Mouse (Mus musculus) kidney, embryonic 14.5 days (tissue): Measurements from ENCODE around the gene Vps37c. TPM values are rescaled to one million over a fixed set of nuclear protein-coding genes. Genes with fewer than 3 reads are reported as not detected.
A peak's percentile ranks its signal among the peaks of the same experiment; 100 is the strongest.

Source experiments
- ATAC-seq: fragments of 200-750 bp; cut with Nextera tagmentation; 2 replicates; pipeline ENCODE4 v1.8.0; 2017; ENCODE audit warnings: moderate number of reproducible peaks, mild to moderate bottlenecking, moderate TSS enrichment, moderate library complexity; ENCODE audit not compliant: low FRiP score, low TSS enrichment
- H3K27ac ChIP-seq: fragments of 300-500 bp; sonication (generic); 2 replicates; pipeline ENCODE4 v1.5.1; 2014; ENCODE audit warnings: low read depth, mild to moderate bottlenecking, low read length, moderate library complexity, mixed read lengths
- H3K27me3 ChIP-seq: fragments of 300-500 bp; sonication (generic); 2 replicates; pipeline ENCODE4 v1.6.1; 2014; ENCODE audit warnings: mild to moderate bottlenecking, low read length; ENCODE audit not compliant: control insufficient read depth, insufficient read depth
- H3K36me3 ChIP-seq: fragments of 300-500 bp; sonication (generic); 2 replicates; pipeline ENCODE4 v1.6.1; 2014; ENCODE audit warnings: low read length, mixed read lengths; ENCODE audit not compliant: control insufficient read depth, insufficient read depth
- H3K4me1 ChIP-seq: fragments of 300-500 bp; sonication (generic); 2 replicates; pipeline ENCODE4 v1.6.1; 2014; ENCODE audit warnings: low read length, mixed read lengths; ENCODE audit not compliant: control insufficient read depth, insufficient read depth
- H3K4me2 ChIP-seq: fragments of 300-500 bp; sonication (generic); replicated peaks from 2 replicates; pipeline ENCODE4 v1.6.1; 2014; ENCODE audit warnings: low read depth, mild to moderate bottlenecking, low read length
- H3K4me3 ChIP-seq: fragments of 300-500 bp; sonication (generic); 2 replicates; pipeline ENCODE4 v1.5.1; 2014; ENCODE audit warnings: mild to moderate bottlenecking, low read length
- H3K9ac ChIP-seq: fragments of 300-500 bp; sonication (generic); 2 replicates; pipeline ENCODE4 v1.6.1; 2014; ENCODE audit warnings: low read depth, mild to moderate bottlenecking, low read length, moderate library complexity
- H3K9me3 ChIP-seq: fragments of 300-500 bp; sonication (generic); 2 replicates; pipeline ENCODE4 v1.6.1; 2016; ENCODE audit warnings: low read length; ENCODE audit not compliant: control insufficient read depth
- WGBS: fragments of 180-500 bp; shearing (Covaris S2); extraction: QIAGEN DNeasy Blood & Tissue Kit; methylation state at CpG from one replicate; pipeline ENCODE4 v1.1.7; 2014; 5-methylcytosine and 5-hydroxymethylcytosine counted together
- polyA plus RNA-seq: library from polyadenylated mRNA; unstranded; fragments of >200 nt; fragmentation: Nextera tagmentation; extraction: Ambion mirVana; gene quantifications from 2 replicates; pipeline ENCODE4 v1.2.1, GENCODE M21; 2014

The Vps37c gene
- polyA plus RNA-seq, 1 experiment from 2014 or later = 31.7 TPM

DNA sequence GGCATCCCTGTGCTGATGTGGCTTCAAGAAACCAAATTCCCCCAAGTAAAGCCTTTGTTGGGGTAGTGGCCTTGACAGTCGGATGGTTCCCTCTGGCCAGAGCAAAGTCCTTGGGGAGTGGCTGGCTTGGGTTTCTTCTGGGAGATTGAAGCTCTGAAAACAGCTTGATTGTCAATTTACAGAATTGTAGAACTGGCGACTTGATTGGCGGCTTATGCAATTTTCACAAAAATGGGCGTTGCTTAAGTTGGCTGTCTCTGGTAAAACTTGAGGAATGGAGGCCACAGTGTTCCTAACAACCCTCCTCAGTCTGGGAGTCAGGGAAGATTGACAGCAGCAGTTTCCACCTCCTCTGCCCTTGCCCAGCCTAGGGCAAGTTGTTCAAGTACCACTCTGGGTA is 3.8 kb downstream of the Vps37c start:
- H3K27ac ChIP-seq = no peak overlapping the region

DNA sequence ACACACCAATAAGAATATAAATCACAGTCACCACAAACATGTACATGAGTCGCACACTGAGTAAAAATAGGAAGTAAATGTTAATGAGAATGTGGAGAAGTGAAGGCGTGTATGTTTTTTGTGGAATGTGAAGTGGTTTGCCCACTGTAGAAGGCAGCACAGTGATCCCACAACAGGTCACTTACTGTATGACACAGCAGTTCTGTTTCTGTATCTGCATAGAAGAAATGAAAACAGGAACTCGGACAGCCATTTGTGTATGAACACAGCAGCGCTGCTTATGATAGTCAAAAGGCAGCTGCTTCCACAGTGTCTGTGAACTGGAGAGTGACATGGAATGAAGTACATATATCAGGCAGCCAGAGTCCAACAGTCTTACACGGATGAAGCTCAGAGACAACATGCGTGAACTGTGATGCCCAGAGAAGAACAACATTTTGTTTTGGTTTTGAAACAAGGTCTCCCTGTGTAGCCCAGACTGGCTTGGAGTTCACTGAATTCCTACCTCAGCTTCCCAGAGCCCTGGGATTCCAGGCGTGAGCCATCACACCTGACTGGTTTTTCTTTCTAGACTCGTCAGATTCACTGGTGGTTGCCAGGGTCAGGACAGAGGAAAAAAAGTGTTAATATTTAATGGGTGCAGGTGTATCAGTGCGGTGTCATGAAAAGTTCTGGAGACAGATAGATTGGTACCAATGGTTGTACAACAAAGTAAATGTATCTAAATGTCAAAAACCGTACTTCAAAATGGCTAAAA is 5.6 kb downstream of the Vps37c start:
- no peak overlapping the region for H3K9ac ChIP-seq
- no peaks in the 10 kb centered on the region for H3K27me3 ChIP-seq
- peaks cover 36% of the 10 kb centered on the region for H3K4me1 ChIP-seq
- 79% methylated on average over 10 of the region's 10 CpGs for WGBS
- no peak overlapping the region for H3K4me2 ChIP-seq
- H3K27ac ChIP-seq = no peak overlapping the region
- no peaks in the 10 kb centered on the region for H3K9me3 ChIP-seq
- ATAC-seq = no peak
- H3K4me3 ChIP-seq = no peak overlapping the region
- H3K36me3 ChIP-seq = no peaks in the 10 kb centered on the region

More for the DNA sequence above, 3.8 kb downstream of the Vps37c start:
- 92% methylated on average over 4 of the region's 4 CpGs for WGBS
- Histone ChIP-seq H3K27me3 (no peaks in the 10 kb centered on the region), H3K36me3 (no peaks in the 10 kb centered on the region), H3K4me1 (peaks cover 22% of the 10 kb centered on the region), H3K4me2 (no peak overlapping the region), H3K9ac (no peak overlapping the region), H3K9me3 (no peaks in the 10 kb centered on the region), H3K4me3 (no peak overlapping the region)
- ATAC-seq = no peak

DNA sequence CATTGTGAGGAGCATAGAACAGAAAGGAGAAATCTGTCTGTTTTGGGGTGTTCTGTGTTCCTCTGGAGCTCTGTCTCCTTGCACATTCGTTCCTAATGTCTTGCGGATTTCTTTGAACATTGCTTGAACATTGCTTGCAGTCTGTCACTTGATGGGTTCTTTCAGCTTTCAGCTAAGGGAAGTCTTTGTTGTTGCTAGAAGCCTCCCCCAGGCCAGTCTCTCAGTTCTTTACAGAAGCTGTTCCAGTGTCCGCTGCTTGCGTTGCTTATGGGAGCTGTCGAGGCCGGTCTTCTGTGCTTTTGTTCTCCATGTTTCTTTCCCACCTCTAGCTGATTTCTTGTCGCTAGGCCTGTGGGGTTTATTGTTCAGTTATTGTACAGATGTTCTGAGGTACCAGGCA is 7.3 kb downstream of the Vps37c start:
- no peak for ATAC-seq
- Histone ChIP-seq H3K9me3 (no peaks in the 10 kb centered on the region), H3K4me3 (no peak overlapping the region), H3K36me3 (no peaks in the 10 kb centered on the region), H3K9ac (peak overlapping the region; percentile 40; the same call in 1 of the 2 replicates), H3K4me2 (no peak overlapping the region), H3K4me1 (peaks cover 37% of the 10 kb centered on the region), H3K27me3 (no peaks in the 10 kb centered on the region), H3K27ac (peak overlapping the region; percentile 30; the same call in 1 of the 2 replicates)
- WGBS = 44% methylated on average over 7 of the region's 7 CpGs

DNA sequence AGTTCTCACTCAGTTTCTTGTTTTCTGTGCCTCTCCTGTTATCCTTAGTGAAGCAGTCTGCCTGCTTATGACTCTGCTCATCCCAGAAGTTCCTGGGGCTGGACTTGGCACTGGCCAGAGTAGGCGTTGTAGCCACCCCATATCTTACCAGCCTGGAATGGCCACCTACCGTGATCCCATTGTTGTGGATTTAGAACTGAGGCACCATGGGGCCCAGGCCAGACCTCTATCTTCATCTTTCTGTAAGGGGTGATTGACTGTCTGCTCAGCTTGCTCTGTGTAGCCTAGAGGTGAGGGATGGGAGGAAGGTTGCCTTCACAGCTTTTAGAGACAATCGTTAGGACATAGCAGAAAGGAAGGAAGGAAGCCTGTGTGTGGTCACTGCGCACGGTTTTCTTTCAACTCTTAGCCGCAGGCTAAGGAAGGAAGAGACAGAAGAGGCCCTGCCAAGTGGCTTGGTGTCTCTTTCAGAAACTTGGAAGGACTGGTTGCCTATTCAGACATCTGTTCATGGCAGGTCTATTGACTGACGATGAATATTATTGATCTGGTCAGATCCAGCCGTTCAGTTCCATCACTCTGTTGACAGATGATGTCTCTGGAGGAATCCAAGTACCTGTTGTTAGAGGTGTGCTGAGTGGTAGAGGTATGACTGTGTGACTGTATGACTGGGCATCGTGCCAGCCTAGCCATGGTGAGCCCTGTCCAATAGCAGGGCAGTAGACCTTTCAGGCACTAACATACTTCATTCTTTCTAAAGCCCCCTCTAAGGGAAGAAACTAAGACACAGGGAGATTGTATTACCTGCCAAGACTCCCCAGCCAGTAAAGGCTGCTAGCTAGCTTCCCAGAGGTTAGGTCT is 9.8 kb downstream of the Vps37c start:
- Histone ChIP-seq H3K4me2 (no peak overlapping the region), H3K9me3 (no peaks in the 10 kb centered on the region), H3K9ac (no peak overlapping the region), H3K36me3 (no peaks in the 10 kb centered on the region), H3K4me3 (no peak overlapping the region), H3K4me1 (peaks cover 46% of the 10 kb centered on the region), H3K27me3 (no peaks in the 10 kb centered on the region), H3K27ac (peak overlapping the region; percentile 4; the same call in 1 of the 2 replicates)
- WGBS = 78% methylated on average over 9 of the region's 9 CpGs
- peak; percentile 55; the same call in 1 of the 2 replicates for ATAC-seq

DNA sequence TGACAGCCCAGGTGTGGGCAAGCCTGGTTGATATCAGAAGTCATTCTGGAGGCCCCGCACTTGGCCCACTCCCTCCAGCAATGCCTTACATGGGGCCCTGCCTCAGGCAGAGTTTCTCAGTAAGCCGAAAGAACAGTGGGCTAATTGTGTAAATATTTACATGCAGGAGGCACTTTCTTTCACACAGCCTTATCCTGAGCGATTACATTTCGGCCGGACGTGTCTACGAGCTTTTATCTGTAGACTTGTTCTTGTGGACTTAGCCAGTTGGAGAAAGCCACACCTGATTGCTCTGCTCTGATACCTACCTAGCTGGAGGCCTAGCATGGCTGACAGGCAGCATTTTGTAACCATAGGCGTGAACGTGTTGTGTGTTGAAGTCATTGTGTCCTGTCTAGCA is 11.3 kb downstream of the Vps37c start:
- ATAC-seq = no peak
- Histone ChIP-seq H3K4me1 (peaks cover 46% of the 10 kb centered on the region), H3K9ac (no peak overlapping the region), H3K36me3 (no peaks in the 10 kb centered on the region), H3K9me3 (no peaks in the 10 kb centered on the region), H3K27ac (no peak overlapping the region), H3K4me3 (no peak overlapping the region), H3K27me3 (no peaks in the 10 kb centered on the region), H3K4me2 (no peak overlapping the region)
- WGBS = 79% methylated on average over 9 of the region's 9 CpGs

DNA sequence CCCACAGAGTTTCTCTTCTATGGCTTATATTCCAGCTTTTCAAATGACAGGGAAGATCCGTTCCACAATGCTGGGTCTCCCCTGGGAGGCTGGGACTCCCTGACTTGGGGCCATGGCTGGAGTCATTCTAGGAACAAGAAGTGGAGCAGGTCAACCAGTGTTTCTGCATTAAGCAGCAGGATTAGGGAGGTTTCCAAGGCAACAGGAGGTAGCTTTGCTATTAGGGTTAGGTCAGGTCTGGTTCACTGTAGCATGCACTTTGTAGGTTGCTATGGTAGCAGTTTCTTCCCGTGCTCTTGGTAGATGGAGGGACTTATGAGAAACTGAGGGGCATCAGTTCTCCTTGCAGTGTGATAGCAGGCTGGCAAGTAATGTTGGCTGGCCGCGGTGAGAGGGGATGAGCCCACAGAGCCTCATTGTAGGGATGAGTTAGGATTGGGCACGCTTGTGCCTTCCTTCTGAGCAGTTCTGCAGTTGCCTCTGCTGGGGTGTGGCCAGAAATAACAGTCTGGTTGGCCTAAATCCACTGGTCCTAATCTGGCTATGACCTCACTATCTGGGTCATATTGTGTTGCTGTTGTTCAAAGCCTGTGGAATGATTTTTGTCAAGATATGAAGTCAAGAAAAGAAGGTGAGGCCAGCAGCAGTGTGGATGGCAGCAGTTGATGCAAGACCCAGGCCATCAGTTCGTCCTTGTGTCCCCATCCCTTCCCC is 12.6 kb downstream of the Vps37c start:
- H3K27ac ChIP-seq = no peak overlapping the region
- no peak overlapping the region for H3K4me3 ChIP-seq
- H3K4me1 ChIP-seq = peaks cover 35% of the 10 kb centered on the region
- WGBS = 67% methylated on average over 6 of the region's 6 CpGs
- no peaks in the 10 kb centered on the region for H3K9me3 ChIP-seq
- H3K9ac ChIP-seq = no peak overlapping the region
- no peak for ATAC-seq
- H3K36me3 ChIP-seq = no peaks in the 10 kb centered on the region
- no peak overlapping the region for H3K4me2 ChIP-seq
- no peaks in the 10 kb centered on the region for H3K27me3 ChIP-seq

DNA sequence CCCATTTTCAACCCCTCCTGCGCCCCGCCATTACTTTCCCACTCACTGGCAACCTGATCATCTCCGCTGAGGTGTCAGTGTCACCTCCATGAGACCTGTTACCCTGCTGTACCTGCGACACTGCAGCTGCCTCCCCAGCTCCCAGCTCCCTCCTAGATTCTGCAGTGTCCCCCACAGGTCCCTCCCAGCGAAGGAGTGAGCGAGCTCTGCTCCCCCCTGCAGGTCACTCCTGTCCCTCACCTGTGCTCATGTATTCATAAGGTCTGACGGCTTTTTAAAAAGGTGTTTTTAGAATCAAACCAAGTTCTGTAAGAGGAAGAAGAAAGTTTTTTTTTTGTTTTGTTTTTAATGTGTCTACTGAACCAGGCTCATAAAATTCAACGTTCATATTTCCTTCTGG is 13.6 kb downstream of the Vps37c start:
- Histone ChIP-seq H3K4me2 (no peak overlapping the region), H3K4me1 (peaks cover 35% of the 10 kb centered on the region), H3K9ac (no peak overlapping the region), H3K9me3 (no peaks in the 10 kb centered on the region), H3K4me3 (no peak overlapping the region), H3K27ac (no peak overlapping the region), H3K36me3 (peaks cover 7% of the 10 kb centered on the region; the same call in 1 of the 2 replicates), H3K27me3 (no peaks in the 10 kb centered on the region)
- ATAC-seq = no peak
- WGBS = 69% methylated on average over 8 of the region's 8 CpGs

DNA sequence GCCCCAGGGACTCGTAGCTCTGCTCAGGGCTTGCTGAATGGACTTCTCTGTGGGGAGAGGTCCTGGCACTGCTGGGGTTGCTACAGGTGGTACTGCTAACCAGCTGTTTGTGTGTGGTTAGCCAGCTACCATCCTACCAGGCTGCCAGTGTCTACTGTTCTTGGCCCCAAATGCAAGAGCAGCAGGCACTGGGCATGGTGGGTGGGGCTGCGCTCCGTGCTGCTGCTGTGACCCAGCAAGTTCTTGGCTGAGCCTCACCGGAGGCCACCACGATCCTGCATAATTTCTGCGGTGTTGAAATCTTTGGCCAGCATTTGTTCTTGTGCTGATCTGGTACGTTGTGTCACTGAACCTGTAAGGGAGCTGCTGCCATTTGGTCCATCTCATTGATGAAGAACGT is 14.9 kb downstream of the Vps37c start:
- peaks cover 12% of the 10 kb centered on the region; the same call in 1 of the 2 replicates for H3K36me3 ChIP-seq
- H3K27me3 ChIP-seq = no peaks in the 10 kb centered on the region
- no peak overlapping the region for H3K4me2 ChIP-seq
- H3K9me3 ChIP-seq = no peaks in the 10 kb centered on the region
- no peak overlapping the region for H3K9ac ChIP-seq
- WGBS = 83% methylated on average over 8 of the region's 8 CpGs
- no peak overlapping the region for H3K4me3 ChIP-seq
- ATAC-seq = no peak
- no peak overlapping the region for H3K27ac ChIP-seq
- peaks cover 27% of the 10 kb centered on the region; the same call in 1 of the 2 replicates for H3K4me1 ChIP-seq
